Mouse (Mus musculus) right cerebral cortex, postnatal 36 days (tissue): Measurements from ENCODE around the gene Gm11634.
"Not testable (repeated sequence)": the region's sequence is repeated elsewhere in the genome, so short reads cannot be mapped to it uniquely, and the experiment has no call there.

Source experiments
- DNase-seq, 2 experiments: peaks; one replicate each; pipeline ENCODE4 v3.0.0; 2022; ENCODE audit warnings: low spot score in 2 of 2, mixed read lengths in 1 of 2

The Gm11634 gene

DNA sequence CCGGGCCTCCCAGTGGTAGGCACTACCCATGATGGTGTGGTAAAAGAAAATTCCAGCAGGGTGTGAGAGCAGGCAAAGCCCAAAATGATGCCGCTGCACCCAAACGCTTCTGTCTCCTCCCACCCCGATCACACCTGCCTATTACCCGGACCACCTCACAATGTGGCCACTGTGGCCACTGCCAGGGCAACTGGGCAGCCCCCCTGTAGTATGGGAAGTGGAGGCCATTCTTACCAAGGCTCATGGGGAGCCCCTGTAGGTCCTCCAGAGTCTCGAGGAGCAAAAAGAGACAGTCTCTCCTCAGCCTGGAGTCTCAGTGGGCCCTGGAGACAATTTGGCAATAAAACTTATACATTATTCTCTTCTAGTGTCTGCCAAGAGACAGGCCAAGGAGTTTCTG is at the start of gene Gm11634:
Gm11634 (minus strand) TSS at position 101 of the 400 bp plus-strand sequence.
- DNase-seq, result no peak

DNA sequence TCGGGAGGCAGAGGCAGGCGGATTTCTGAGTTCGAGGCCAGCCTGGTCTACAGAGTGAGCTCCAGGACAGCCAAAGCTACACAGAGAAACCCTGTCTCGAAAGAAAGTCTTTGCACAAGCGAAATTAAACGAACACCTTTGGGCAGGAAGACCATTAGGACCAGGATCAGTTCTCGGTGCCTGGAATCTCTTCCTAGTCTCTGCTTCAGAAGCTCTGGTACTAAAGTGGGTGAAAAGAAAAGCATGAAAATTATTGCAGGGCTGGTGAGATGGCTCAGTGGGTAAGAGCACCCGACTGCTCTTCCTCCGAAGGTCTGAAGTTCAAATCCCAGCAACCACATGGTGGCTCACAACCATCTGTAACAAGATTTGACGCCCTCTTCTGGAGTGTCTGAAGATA is 48.0 kb upstream of the Gm11634 start:
- DNase-seq, result not testable (repeated sequence)

DNA sequence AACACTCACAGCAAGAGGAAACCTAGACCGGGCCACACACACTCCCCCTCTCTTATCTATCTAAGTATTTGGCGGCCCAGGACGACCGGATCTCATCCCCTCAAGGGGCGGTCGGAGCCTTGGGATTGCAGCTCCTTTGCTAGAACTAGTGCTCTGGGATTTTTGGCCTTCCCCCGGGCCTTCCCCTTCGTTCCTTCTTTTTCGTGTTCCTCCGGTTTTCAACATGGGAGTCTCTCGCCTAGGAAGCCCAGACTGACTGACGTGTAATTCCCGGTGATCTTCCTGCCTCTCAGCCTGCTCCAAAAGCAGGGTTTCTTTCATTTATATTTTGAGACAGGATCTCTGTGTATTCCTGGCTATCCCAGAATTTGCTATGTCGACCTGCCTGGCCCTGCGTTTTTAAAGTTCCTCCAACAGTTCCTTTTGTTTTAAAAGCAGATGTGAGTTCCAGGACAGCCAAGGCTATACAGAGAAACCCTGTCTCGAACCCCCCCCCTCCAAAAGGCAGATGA is 47.3 kb upstream of the Gm11634 start:
- not testable (repeated sequence) for DNase-seq

DNA sequence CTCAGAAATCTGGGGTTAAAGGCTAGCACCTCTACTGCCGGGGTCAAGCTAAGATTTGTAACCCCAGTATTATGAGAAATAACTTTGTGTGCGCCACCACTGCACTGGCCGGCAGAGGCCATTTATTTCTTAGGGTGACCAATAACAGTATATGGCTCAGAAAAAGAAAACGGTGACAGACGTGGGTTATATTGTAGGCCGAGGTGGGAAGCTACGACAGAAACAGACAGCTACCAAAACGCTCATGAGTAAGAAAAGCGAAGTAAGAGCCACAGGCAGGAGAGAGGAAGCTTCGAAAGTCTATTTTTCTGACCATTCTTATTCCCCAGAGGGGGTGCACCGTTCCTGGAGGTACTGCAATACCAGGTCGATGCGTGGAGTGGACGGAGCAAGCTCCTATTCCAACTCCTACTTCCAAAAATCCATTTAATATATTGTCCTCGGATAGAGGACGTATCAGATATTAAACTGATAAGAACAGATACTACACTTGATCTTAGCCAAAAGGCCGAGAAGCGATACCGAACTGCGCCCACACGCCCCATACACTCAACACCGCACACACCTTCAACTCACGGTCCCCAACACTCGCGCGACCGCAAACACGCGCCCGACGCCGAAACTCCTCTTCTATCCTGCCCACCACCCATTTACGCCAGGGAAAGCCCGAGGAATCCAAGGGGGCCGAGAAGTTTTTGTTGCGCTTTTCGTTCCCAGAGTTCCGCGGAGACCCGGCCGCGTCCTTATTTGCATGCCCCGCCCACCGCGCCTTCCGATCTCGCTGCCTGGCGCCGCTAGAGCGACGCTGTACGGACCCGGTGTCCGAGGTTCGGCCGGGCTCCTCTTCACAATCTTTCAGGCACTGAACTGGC is 46.6 kb upstream of the Gm11634 start:
- DNase-seq, result peak; percentile 37 to 42

DNA sequence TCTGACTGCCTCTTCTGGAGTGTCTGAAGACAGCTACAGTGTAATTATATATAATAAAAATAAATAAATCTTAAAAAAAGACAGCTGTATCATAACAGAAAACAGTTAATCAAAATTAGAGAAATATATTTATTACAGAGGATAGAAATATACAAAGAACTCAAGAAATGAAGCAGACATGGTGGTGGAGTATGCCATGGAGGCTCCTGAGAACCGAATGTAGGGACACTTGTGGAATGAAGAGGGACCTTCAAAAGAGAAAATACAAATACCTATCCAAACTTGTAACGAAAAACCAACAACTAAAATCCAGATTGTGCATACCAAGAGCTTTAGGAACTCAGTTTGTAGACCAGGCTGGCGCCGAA is 46.0 kb upstream of the Gm11634 start:
- not testable (repeated sequence) for DNase-seq

DNA sequence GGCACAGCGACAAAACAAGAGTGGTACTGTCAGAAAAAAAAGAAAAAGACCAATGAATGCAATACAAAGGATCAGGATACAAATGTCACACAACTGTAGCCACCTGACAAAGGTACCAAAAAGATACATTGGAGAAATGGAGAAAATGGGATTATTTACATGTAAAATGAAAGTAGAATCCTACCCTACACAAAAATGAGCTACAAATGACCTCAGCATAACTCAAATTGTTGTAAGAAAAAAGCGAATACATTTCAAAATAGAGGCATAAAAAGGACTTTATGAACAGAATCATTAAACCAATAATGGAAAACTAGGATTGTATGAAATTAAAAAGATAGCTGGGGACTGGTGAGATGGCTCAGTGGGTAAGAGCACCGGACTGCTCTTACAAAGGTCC is 45.5 kb upstream of the Gm11634 start:
- DNase-seq, result no peak

DNA sequence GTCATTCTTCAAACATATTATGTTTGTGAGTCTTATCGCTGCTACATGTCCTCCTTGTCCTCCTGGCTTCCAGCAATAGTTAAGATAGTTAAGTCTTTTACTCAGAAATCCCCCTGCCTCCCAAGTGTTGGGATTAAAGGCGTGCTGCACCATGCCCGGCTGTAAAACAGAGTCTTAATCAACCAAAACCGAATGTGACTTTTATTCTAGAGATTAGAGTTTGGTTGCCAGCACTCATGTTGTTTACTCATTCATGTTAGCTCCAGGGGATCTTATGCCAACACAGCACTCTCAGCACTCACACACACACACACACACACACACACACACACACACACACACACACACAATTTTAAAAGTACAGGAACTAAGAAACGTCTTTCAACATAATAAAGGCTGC is 43.9 kb upstream of the Gm11634 start:
- DNase-seq, result no peak

DNA sequence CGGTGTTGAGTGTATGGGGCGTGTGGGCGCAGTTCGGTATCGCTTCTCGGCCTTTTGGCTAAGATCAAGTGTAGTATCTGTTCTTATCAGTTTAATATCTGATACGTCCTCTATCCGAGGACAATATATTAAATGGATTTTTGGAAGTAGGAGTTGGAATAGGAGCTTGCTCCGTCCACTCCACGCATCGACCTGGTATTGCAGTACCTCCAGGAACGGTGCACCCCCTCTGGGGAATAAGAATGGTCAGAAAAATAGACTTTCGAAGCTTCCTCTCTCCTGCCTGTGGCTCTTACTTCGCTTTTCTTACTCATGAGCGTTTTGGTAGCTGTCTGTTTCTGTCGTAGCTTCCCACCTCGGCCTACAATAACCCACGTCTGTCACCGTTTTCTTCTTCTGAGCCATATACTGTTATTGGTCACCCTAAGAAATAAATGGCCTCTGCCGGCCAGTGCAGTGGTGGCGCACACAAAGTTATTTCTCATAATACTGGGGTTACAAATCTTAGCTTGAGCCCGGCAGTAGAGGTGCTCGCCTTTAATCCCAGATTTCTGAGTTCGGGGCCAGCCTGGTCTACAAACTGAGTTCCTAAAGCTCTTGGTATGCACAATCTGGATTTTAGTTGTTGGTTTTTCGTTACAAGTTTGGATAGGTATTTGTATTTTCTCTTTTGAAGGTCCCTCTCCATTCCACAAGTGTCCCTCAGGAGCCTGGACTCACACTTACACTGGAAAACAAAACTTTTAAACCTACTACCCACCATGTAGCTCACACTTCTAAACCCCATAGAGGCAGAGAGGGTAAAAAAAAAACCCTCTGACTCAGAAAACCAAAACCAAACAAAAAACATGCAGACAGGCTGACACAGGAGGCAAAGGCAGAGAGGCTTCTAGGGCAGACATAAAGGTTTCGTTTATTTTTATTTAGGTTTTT is 42.9 kb upstream of the Gm11634 start:
- peak; percentile 9 to 17 for DNase-seq

DNA sequence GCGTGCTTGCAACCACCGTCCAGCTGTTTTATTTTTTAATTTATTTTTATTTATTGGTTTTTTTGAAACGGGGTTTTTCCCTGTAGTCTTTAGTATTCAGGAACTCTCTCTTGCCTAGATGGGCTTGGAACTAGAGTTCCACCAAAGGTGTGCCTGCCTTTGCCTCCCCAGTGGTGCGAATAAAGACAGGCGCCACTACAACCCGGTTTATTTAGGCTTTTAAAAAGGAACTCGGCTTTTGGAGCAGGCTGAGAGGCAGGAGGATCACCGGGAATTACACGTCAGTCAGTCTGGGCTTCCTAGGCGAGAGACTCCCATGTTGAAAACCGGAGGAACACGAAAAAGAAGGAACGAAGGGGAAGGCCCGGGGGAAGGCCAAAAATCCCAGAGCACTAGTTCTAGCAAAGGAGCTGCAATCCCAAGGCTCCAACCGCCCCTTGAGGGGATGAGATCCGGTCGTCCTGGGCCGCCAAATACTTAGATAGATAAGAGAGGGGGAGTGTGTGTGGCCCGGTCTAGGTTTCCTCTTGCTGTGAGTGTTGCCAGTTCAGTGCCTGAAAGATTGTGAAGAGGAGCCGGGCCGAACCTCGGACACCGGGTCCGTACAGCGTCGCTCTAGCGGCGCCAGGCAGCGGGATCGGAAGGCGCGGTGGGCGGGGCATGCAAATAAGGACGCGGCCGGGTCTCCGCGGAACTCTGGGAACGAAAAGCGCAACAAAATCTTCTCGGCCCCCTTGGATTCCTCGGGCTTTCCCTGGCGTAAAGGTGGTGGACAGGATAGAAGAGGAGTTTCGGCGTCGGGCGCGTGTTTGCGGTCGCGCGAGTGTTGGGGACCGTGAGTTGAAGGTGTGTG is 42.0 kb upstream of the Gm11634 start:
- peak; percentile 64 to 71 for DNase-seq

DNA sequence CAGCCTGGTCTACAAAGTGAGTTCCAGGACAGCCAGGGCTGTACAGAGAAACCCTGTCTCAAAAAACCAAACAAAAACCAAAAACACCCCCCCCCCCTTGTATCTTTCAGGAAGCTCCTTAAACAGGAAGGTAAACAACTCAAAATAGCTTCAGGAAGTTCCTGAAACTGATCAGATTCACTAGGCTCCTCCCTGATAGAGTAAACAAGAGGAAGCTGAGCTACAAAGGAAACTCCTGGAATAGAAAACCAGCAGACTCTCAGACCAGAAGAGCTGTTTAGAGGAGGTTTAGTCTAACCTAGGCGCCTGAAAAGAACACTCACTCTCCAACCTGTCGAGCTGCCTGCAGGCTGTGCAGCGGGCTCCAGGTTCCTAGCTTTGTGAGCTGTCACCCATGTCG is 40.7 kb upstream of the Gm11634 start:
- DNase-seq, result no peak

DNA sequence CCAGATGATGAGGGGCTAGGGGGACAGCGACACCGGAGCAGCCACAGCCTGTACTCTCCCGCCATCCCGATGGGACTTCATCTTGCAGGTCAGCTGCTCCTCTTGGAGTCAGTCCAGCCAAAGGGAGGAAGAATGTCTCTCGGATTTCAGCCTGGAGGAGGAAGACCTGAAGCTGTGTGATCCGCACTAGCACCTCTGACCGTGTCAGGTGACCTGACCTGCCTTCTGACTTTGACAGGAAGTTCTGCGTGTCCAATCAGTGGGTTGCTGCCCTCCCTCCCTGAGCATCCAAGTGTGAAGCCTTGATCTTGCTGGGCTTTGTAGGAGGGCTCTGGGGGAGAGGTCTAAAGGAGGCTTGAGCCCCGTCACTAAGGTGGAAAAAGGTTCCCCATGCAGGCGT is 36.6 kb upstream of the Gm11634 start:
- DNase-seq, result no peak

DNA sequence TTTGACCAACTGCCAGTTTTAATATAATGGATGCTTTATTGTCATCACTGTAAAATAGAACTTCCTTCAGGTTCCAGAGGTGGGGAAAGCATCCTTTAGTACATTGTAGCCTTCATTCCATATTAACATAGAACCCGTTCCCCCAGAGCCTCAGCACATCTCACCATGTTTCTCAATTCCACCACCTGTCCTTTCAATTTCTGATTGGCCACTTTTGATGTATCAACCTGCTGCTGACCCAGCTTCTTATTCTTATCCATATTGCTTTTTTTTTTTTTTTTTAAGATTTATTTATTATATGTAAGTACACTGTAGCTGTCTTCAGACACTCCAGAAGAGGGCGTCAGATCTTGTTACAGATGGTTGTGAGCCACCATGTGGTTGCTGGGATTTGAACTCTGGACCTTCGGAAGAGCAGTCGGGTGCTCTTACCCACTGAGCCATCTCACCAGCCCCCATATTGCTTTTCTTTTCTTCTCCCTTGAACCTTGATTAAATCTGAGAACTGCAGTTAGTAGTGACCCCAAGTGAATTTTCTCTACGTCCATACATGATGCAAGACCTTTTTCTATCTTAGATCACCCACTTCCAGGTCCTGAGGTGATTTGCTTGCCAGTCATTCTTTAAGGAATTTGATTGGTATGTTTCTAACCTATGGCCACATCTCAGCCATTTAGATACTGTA is 29.8 kb upstream of the Gm11634 start:
- DNase-seq, result not testable (repeated sequence)

DNA sequence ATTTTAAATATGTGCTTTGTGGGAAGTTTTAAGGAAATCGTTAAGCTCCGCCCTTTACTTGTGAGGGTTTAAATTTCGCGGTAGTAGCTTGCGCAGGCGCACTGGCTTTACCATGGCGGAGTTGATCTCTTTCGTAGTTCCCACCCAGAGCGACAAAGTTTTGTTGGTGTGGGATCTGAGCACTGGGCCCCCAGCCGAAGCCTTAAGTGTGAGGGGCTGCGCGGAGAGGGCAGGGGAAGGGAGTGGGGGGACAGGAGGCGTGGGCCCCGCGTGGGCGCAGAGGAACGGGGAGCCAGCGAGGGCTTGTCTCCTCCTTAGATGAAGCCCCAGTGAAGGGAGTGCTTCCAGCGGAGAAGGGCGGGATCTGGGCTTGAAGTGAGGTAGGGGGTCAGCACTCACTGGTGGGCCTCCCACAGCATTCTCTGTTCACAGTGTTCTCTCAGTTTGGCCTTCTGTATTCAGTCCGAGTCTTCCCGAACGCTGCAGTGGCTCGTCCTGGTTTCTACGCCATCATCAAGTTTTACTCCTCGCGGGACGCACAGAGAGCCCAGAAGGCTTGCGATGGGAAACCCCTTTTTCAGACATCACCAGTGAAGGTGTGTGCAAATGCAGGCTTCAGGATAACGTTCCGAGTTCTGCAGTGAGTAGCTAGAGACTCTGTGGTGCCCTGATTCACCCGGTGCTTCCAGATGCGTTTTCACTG is 29.0 kb upstream of the Gm11634 start:
- peak; percentile 47 to 57 for DNase-seq

DNA sequence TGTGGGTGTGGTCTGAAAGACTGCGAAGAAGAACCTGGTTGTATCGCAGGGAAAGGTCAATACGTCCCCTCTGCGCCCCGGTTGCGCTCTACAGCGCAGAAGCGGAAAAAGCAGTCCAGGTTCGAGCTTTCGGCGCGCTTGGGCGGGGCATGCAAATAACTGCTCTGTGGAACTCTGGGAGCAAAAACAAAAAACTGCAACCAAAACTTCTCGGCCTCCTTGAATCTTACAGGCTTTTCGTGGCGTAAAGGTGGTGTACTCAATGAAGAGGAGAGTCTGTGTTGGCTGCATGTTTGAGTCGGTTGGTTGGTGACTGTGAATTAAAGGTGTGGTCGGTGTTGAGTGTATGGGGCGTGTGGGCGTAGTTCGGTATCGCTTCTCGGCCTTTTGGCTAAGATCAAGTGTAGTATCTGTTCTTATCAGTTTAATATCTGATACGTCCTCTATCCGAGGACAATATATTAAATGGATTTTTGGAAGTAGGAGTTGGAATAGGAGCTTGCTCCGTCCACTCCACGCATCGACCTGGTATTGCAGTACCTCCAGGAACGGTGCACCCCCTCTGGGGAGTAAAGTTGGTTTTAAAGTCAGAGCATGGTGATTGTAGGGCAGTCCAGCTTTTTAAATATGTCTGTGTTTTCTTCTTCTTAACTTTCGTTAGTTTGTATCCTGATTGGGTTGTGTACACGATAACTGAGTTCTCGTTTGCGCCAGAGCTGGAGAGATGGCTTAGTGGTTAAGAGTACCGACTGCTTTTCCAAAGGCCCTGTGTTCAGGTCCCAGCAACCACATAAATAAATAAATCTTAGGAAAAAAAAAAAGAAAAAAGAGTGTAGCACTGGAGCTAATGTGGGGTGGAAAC is 28.2 kb upstream of the Gm11634 start, which contains the start of gene Rdm1:
Rdm1 (plus strand) TSS at position 201 of the 862 bp plus-strand sequence.
- DNase-seq, result peak; percentile 68 to 72

DNA sequence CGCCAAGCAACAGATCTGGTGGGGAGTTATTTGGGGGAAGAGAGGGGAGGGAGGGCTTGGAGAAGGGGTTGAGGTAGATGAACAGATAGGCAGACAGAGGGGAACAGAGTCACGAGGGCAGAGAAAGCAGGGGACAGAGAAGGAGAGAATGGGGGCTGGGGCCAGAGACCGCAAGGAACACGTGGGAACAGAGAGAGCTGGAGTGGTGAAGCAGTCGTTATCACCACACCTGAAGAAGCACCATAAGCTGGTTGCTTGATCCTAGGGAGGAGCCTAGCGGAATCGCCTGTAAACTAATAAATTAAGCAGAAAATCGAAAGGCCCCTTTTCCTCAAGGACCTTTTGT is 27.6 kb upstream of the Gm11634 start:
- no peak for DNase-seq

DNA sequence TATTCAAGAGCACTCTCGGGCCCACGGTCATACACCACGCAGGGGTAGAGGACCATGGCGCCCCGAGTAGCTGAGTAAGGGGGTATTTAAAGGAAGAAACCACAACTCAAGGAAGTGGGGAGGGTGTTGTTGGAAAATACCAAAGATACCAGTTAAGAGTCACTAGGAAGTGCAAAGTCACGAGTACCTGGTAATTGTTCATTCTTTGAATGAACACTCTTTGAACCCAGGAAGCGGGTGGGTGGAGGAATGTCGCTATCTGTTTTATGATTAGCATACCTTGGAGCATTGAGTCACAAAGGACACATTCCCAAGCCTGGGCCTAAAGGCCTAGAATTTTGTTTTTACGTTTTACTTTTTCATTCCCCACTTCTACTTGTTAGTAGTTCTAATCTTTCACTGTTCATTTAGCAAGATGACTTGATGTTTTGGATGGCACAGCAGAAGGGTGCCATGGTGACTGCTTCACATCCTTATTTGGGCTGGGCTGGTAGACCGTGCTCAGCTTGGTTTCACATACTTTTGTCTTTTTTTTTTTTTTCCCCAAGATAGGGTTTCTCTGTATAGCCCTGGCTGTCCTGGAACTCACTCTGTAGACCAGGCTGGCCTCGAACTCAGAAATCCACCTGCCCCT is 21.1 kb upstream of the Gm11634 start:
- not testable (repeated sequence) for DNase-seq

DNA sequence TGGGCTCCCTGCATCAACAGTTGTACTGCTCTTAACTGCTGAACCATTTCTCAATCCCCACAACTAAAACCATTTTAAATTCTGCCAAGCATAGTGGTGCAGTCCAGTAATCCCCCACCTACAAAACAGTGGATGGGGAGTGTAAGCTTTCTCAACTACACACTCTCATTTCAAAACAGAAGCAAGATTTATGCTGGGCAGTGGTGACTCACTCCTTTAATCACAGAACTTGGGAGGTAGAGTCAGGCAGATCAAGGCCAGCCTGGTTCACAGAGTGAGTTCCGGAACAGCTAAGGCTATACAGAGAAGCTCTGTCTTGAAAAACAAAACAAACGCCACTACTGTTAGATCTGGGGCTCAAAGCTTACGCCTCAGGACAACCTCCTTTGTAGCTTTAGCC is 19.5 kb upstream of the Gm11634 start:
- no peak for DNase-seq

DNA sequence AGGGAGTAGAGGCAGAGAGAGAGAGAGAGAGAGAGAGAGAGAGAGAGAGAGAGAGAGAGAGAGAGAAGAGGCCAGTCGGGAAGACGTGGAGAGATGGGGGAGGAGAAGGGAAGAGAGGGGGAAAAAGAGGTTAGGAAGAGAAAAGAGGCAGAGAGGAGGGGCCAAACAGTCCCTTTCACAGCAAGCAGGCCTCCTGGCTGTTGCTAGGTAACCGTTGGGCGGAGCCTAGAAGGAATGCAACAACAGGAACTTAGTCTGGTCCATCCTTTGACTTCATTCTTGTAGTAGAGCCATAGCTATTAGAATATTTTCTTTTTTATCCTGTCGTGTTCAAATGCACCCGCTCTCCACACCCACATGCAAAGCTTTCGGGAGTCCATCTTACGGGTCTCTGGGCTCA is 18.8 kb upstream of the Gm11634 start:
- no peak for DNase-seq
